Mouse (Mus musculus): ENCODE data around the gene Cchcr1. TPM values are rescaled to one million over a fixed set of nuclear protein-coding genes. Genes with fewer than 3 reads are reported as not detected.
"Not testable (repeated sequence)": the region's sequence is repeated elsewhere in the genome, so short reads cannot be mapped to it uniquely, and the experiment has no call there.

Cchcr1 gene
- polyA plus RNA-seq, 1 experiment from 2014 or later, result 4.8 TPM

GRCm38 (mm10) chr17:35504628-35505481 lies 12.0 kb upstream of the Cchcr1 start:
- no peaks in the 10 kb centered on the region for H3K4me1 ChIP-seq (replicated peaks; ENCODE audit: control insufficient read depth, insufficient read depth, low read length)
- no peaks in the 10 kb centered on the region for H3K27me3 ChIP-seq (replicated peaks; ENCODE audit: control insufficient read depth, insufficient read depth, low read length)
- no peak overlapping the region for H3K9ac ChIP-seq (ENCODE audit: low read depth, low read length)
- no peaks in the 10 kb centered on the region for H3K36me3 ChIP-seq (ENCODE audit: control insufficient read depth, insufficient read depth)
- H3K27ac ChIP-seq (ENCODE audit: low read depth, low read length), result no peak overlapping the region
- WGBS, result 46% methylated on average over 8 of the region's 8 CpGs
- H3K4me2 ChIP-seq (replicated peaks; ENCODE audit: low read depth), result no peak overlapping the region
- TF ChIP-seq CTCF (IDR thresholded peaks at IDR 0.05; ENCODE audit: low read depth), result no peak
- H3K4me3 ChIP-seq (ENCODE audit: low read depth, low read length), result no peak overlapping the region
- no peaks in the 10 kb centered on the region for H3K9me3 ChIP-seq (ENCODE audit: control insufficient read depth)
- no peak for ATAC-seq

DNA sequence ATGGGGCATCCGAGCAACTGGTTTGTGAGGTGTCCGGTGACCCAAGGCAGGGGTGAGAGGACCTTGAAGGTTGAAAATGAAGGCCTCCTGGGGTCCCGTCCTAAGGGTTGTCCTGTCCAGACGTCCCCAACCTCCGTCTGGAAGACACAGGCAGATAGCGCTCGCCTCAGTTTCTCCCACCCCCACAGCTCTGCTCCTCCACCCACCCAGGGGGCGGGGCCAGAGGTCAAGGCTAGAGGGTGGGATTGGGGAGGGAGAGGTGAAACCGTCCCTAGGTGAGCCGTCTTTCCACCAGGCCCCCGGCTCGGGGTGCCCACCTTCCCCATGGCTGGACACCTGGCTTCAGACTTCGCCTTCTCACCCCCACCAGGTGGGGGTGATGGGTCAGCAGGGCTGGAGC lies 11.1 kb upstream of the Cchcr1 start, which contains the start of gene Pou5f1:
Pou5f1 (plus strand) TSS at position 243 of the 400 bp plus-strand sequence.
- TF ChIP-seq CTCF (IDR thresholded peaks at IDR 0.05; ENCODE audit: low read depth), result no peak
- no peak for ATAC-seq
- no peak within 1 kb of the TSS for H3K4me2 ChIP-seq (replicated peaks; ENCODE audit: low read depth)
- H3K27me3 ChIP-seq (replicated peaks; ENCODE audit: control insufficient read depth, insufficient read depth, low read length), result no peaks in the 10 kb centered on the region
- H3K4me3 ChIP-seq (ENCODE audit: low read depth, low read length), result no peak within 1 kb of the TSS
- no peaks in the 10 kb centered on the region for H3K36me3 ChIP-seq (ENCODE audit: control insufficient read depth, insufficient read depth)
- no peaks in the 10 kb centered on the region for H3K4me1 ChIP-seq (replicated peaks; ENCODE audit: control insufficient read depth, insufficient read depth, low read length)
- no peak within 1 kb of the TSS for H3K27ac ChIP-seq (ENCODE audit: low read depth, low read length)
- no peak within 1 kb of the TSS for H3K9ac ChIP-seq (ENCODE audit: low read depth, low read length)
- H3K9me3 ChIP-seq (ENCODE audit: control insufficient read depth), result no peaks in the 10 kb centered on the region
- WGBS, result 76% methylated on average over 13 of the region's 13 CpGs

DNA sequence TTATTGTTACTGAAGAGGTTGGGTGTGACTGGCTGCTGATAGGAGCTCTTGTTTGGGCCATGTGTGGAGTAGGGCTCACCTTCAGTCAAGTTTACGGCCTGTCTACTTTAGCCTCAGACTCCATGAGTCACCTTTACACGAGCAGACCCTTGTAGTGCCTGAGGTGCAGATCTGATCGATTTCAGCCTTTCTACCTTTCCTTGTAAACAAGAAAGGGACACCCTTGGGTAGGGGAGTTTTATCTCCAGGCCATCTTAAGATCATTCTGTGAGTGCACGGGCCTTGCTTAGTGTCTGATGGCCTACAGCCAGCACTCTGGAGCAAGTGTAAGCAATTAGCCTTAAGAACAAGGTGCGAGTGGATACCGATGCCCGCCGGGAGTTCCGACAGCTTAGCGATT lies 10.0 kb upstream of the Cchcr1 start:
- H3K36me3 ChIP-seq (ENCODE audit: control insufficient read depth, insufficient read depth), result no peaks in the 10 kb centered on the region
- H3K9ac ChIP-seq (ENCODE audit: low read depth, low read length), result no peak overlapping the region
- no peaks in the 10 kb centered on the region for H3K27me3 ChIP-seq (replicated peaks; ENCODE audit: control insufficient read depth, insufficient read depth, low read length)
- no peak overlapping the region for H3K27ac ChIP-seq (ENCODE audit: low read depth, low read length)
- H3K4me1 ChIP-seq (replicated peaks; ENCODE audit: control insufficient read depth, insufficient read depth, low read length), result no peaks in the 10 kb centered on the region
- WGBS, result 19% methylated on average over 10 of the region's 10 CpGs
- H3K4me3 ChIP-seq (ENCODE audit: low read depth, low read length), result no peak overlapping the region
- no peak overlapping the region for H3K4me2 ChIP-seq (replicated peaks; ENCODE audit: low read depth)
- H3K9me3 ChIP-seq (ENCODE audit: control insufficient read depth), result no peaks in the 10 kb centered on the region
- ATAC-seq, result no peak
- no peak for TF ChIP-seq CTCF (IDR thresholded peaks at IDR 0.05; ENCODE audit: low read depth)

DNA sequence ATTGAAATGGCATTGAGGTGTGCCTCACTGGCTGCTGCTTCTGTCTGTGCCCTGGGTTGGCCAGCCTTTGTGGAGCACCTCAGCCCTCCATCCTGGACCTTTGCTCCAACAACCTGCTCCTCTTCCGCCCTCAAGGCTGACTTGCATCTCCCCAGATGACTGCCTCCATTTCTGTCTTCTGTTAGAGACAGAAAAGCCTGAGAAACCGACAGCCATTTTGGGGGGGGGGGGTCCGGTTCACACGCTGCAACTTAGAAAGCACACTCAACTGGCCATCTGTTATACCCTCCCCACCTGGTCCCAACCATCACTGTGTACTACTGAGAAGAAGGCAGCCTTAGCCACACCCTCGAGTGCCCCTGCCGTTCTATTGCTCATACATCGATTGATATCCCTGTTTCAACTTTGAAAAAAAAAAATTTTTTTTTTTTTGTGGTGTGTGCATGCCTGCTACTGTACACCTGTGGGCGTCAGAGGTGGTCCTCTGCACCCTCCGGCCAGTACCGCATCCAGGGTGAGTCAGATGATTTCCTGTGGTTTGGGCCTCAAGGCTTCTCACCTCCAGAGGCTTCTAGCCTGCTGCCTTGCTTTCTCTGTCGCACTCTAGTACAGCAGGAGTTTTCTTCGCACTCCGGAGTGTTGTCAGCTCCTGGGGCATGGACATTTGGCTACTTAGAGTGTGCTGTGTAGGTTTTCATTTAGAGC lies 9.2 kb upstream of the Cchcr1 start:
- Histone ChIP-seq H3K36me3 (ENCODE audit: control insufficient read depth, insufficient read depth) (no peaks in the 10 kb centered on the region), H3K9ac (ENCODE audit: low read depth, low read length) (no peak overlapping the region), H3K4me1 (replicated peaks; ENCODE audit: control insufficient read depth, insufficient read depth, low read length) (no peaks in the 10 kb centered on the region), H3K4me3 (ENCODE audit: low read depth, low read length) (no peak overlapping the region), H3K27ac (ENCODE audit: low read depth, low read length) (no peak overlapping the region), H3K4me2 (replicated peaks; ENCODE audit: low read depth) (no peak overlapping the region), H3K27me3 (replicated peaks; ENCODE audit: control insufficient read depth, insufficient read depth, low read length) (no peaks in the 10 kb centered on the region), H3K9me3 (ENCODE audit: control insufficient read depth) (no peaks in the 10 kb centered on the region)
- TF ChIP-seq CTCF (IDR thresholded peaks at IDR 0.05; ENCODE audit: low read depth), result no peak
- no peak for ATAC-seq
- WGBS, result 42% methylated on average over 13 of the region's 13 CpGs

DNA sequence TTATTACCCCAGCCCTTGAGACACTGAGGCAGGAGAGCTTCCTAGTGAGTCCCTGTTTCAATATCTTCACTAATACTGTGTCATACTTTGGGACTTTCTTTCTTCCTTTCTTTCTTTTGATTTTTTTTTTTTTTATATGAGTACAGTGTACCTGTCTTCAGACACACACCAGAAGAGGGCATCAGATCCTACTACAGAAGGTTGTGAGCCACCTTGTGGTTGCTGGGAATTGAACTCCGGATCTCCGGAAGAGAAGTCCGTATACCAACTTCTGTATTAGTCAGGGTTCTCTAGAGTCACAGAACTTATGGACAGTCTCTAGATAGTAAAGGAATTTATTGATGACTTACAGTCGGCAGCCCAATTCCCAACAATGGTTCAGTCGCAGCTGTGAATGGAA lies 8.6 kb upstream of the Cchcr1 start:
- not testable (repeated sequence) for H3K9ac ChIP-seq (ENCODE audit: low read depth, low read length); ATAC-seq; H3K9me3 ChIP-seq (ENCODE audit: control insufficient read depth); H3K27me3 ChIP-seq (replicated peaks; ENCODE audit: control insufficient read depth, insufficient read depth, low read length); H3K4me3 ChIP-seq (ENCODE audit: low read depth, low read length); H3K36me3 ChIP-seq (ENCODE audit: control insufficient read depth, insufficient read depth); H3K27ac ChIP-seq (ENCODE audit: low read depth, low read length); H3K4me2 ChIP-seq (replicated peaks; ENCODE audit: low read depth); H3K4me1 ChIP-seq (replicated peaks; ENCODE audit: control insufficient read depth, insufficient read depth, low read length)
- peak; percentile 35 for TF ChIP-seq CTCF (IDR thresholded peaks at IDR 0.05; ENCODE audit: low read depth)
- WGBS, result 60% methylated on average over 4 of the region's 5 CpGs

GRCm38 (mm10) chr17:35509284-35509683 lies 7.6 kb upstream of the Cchcr1 start:
- peak; percentile 8; the same call in 1 of the 2 replicates for ATAC-seq
- Histone ChIP-seq H3K4me2 (replicated peaks; ENCODE audit: low read depth) (no peak overlapping the region), H3K9me3 (ENCODE audit: control insufficient read depth) (no peaks in the 10 kb centered on the region), H3K36me3 (ENCODE audit: control insufficient read depth, insufficient read depth) (0 out of 2 replicates have a peak, but pooled peaks cover 5% of the 10 kb centered on the region), H3K4me3 (ENCODE audit: low read depth, low read length) (no peak overlapping the region), H3K27ac (ENCODE audit: low read depth, low read length) (no peak overlapping the region), H3K4me1 (replicated peaks; ENCODE audit: control insufficient read depth, insufficient read depth, low read length) (no peaks in the 10 kb centered on the region), H3K27me3 (replicated peaks; ENCODE audit: control insufficient read depth, insufficient read depth, low read length) (no peaks in the 10 kb centered on the region), H3K9ac (ENCODE audit: low read depth, low read length) (no peak overlapping the region)
- 16% methylated on average over 8 of the region's 8 CpGs for WGBS
- TF ChIP-seq CTCF (IDR thresholded peaks at IDR 0.05; ENCODE audit: low read depth), result peak; percentile 76
